Comparison of ENCODE assay signal across 10 mouse cellular contexts in genomic region chr17:43138356-43138755, GRCm38 (mm10).
DNase-seq lines count a peak whose midpoint lies in the region; ATAC-seq and TF ChIP-seq lines count a peak whose summit lies in the region.
"Had no signal": no experiment of that assay in that cellular context is flagged by ENCODE, and none has a peak within 500 bp of the region (broad histone marks: within the 10 kb centered on the region; RNA-seq: fewer than 3 reads in every experiment).

No protein-coding gene starts in this region.

- H3K4me2 ChIP-seq in lung, postnatal 0 days (replicated peaks; ENCODE audit: low read depth, low read length) = no peak overlapping the region
- 0 out of 2 replicates have a peak overlapping the region, but pooled peaks have one; percentile 7 for H3K4me2 ChIP-seq in liver, embryonic 15.5 days
- H3K4me2 ChIP-seq in stomach, embryonic 16.5 days (ENCODE audit: low read depth, low read length) = no peak overlapping the region
- H3K4me2 ChIP-seq: neural tube, embryonic 12.5 days had no signal

- TF ChIP-seq CTCF in lung, postnatal 0 days (IDR thresholded peaks at IDR 0.05) = no peak

- H3K4me1 ChIP-seq in lung, postnatal 0 days (ENCODE audit: insufficient read depth, low read depth, low read length) = no peaks in the 10 kb centered on the region
- H3K4me1 ChIP-seq in brown adipose tissue, adult 24 weeks (ENCODE audit: control insufficient read depth, insufficient read depth, insufficient read length, low read length) = peaks cover 3% of the 10 kb centered on the region; the same call in 1 of the 2 replicates
- H3K4me1 ChIP-seq in liver, embryonic 15.5 days (replicated peaks) = peaks cover 3% of the 10 kb centered on the region
- H3K4me1 ChIP-seq in stomach, embryonic 16.5 days (ENCODE audit: control insufficient read depth, insufficient read depth, low read length) = no peaks in the 10 kb centered on the region
- H3K4me1 ChIP-seq: neural tube, embryonic 12.5 days had no signal

- DNase-seq in lung, postnatal 0 days (ENCODE audit: low spot score) = peak; percentile 76
- DNase-seq in lung, postnatal 14 days = no peak
- DNase-seq in layer of hippocampus, postnatal 14 days (ENCODE audit: low spot score in 2 of 2) = no peak
- DNase-seq: embryo, embryonic 11 days; kidney, postnatal 4 days had no signal

- H3K36me3 ChIP-seq in lung, postnatal 0 days (ENCODE audit: insufficient read depth, low read length) = no peaks in the 10 kb centered on the region
- H3K36me3 ChIP-seq in liver, embryonic 15.5 days (replicated peaks) = no peaks in the 10 kb centered on the region
- no peaks in the 10 kb centered on the region for H3K36me3 ChIP-seq in stomach, embryonic 16.5 days (ENCODE audit: control insufficient read depth, insufficient read depth, low read length)
- H3K36me3 ChIP-seq: neural tube, embryonic 12.5 days had no signal

- H3K4me3 ChIP-seq in lung, postnatal 0 days (ENCODE audit: low read depth, low read length) = no peak overlapping the region
- no peak overlapping the region for H3K4me3 ChIP-seq in brown adipose tissue, adult 24 weeks (ENCODE audit: insufficient read depth, low read depth, low read length)
- no peak overlapping the region for H3K4me3 ChIP-seq in liver, embryonic 15.5 days (replicated peaks)
- H3K4me3 ChIP-seq in stomach, embryonic 16.5 days (replicated peaks; ENCODE audit: low read length) = no peak overlapping the region
- H3K4me3 ChIP-seq: neural tube, embryonic 12.5 days had no signal

- 63% methylated on average over 7 of the region's 7 CpGs for WGBS in lung, postnatal 0 days
- WGBS in liver, embryonic 15.5 days (ENCODE audit: insufficient replicate concordance) = 44% methylated on average over 7 of the region's 7 CpGs
- WGBS in stomach, embryonic 16.5 days = 66% methylated on average over 7 of the region's 7 CpGs

- no peaks in the 10 kb centered on the region for H3K9me3 ChIP-seq in lung, postnatal 0 days (ENCODE audit: low read length)
- no peaks in the 10 kb centered on the region for H3K9me3 ChIP-seq in liver, embryonic 15.5 days (replicated peaks)
- H3K9me3 ChIP-seq in stomach, embryonic 16.5 days (replicated peaks; ENCODE audit: control insufficient read depth, low read length) = no peaks in the 10 kb centered on the region
- H3K9me3 ChIP-seq: neural tube, embryonic 12.5 days had no signal

- H3K27me3 ChIP-seq in lung, postnatal 0 days (replicated peaks; ENCODE audit: insufficient read depth, low read length) = no peaks in the 10 kb centered on the region
- H3K27me3 ChIP-seq in liver, embryonic 15.5 days = no peaks in the 10 kb centered on the region
- H3K27me3 ChIP-seq in stomach, embryonic 16.5 days (ENCODE audit: control insufficient read depth, insufficient read depth, low read length) = no peaks in the 10 kb centered on the region
- H3K27me3 ChIP-seq: neural tube, embryonic 12.5 days had no signal

- peak; percentile 79 for ATAC-seq in lung, postnatal 0 days
- ATAC-seq in liver, embryonic 15.5 days (ENCODE audit: insufficient read depth) = peak; percentile 71
- ATAC-seq in stomach, embryonic 16.5 days (ENCODE audit: insufficient read depth, low FRiP score) = peak; percentile 67; the same call in 1 of the 2 replicates
- no peak for ATAC-seq in cerebellum, adult (ENCODE audit: insufficient number of reproducible peaks, low FRiP score, low TSS enrichment)

- H3K9ac ChIP-seq in lung, postnatal 0 days (replicated peaks; ENCODE audit: low read depth) = no peak overlapping the region
- no peak overlapping the region for H3K9ac ChIP-seq in liver, embryonic 15.5 days
- no peak overlapping the region for H3K9ac ChIP-seq in stomach, embryonic 16.5 days (ENCODE audit: low read length)
- H3K9ac ChIP-seq: neural tube, embryonic 12.5 days had no signal

- no peak for TF ChIP-seq EP300 in lung, postnatal 0 days (IDR thresholded peaks at IDR 0.05)

- no peak overlapping the region for H3K27ac ChIP-seq in lung, postnatal 0 days (ENCODE audit: low read length)
- H3K27ac ChIP-seq in brown adipose tissue, adult 24 weeks (replicated peaks; ENCODE audit: low read depth, low read length) = peak overlapping the region; percentile 66
- H3K27ac ChIP-seq in liver, embryonic 15.5 days (replicated peaks) = peak overlapping the region; percentile 48; the same call in 1 of the 2 replicates
- 0 out of 2 replicates have a peak overlapping the region, but pooled peaks have one; percentile 35 for H3K27ac ChIP-seq in stomach, embryonic 16.5 days (ENCODE audit: low read length)
- H3K27ac ChIP-seq: neural tube, embryonic 12.5 days had no signal
